Mouse (Mus musculus): ENCODE data around the gene Pes1. TPM values are rescaled to one million over a fixed set of nuclear protein-coding genes. Genes with fewer than 3 reads are reported as not detected.

The Pes1 gene
- polyA plus RNA-seq, 1 experiment from 2014 or later = 78.0 TPM

DNA sequence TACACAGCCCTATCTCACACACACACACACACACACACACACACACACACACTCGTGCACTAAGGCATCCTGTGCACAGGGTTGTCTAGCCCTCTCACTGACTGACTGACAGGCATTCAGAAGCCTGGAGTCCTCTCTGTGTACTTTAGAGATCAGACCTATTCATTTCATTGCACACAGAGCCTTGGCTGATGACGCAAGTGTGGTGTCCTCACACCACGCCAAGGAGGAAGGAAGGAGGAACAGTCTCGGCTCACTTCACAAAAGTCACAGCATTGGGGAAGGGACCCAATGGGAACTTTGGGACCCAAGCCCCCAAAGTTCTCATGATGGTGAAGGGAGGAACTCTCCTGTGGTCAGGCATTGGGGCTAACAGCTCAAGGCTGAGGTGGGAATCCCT, 33.8 kb upstream of the Pes1 start:
- ATAC-seq (ENCODE audit: low read depth) = no peak
- H3K27me3 ChIP-seq (ENCODE audit: control insufficient read depth, insufficient read depth, low read depth, low read length) = no peaks in the 10 kb centered on the region
- no peak overlapping the region for H3K27ac ChIP-seq (ENCODE audit: low read length)
- H3K9ac ChIP-seq (ENCODE audit: low read length) = no peak overlapping the region
- 66% methylated on average over 4 of the region's 4 CpGs for WGBS
- 0 out of 2 replicates have a peak overlapping the region, but pooled peaks have one; percentile 68 for H3K4me2 ChIP-seq (ENCODE audit: low read depth, low read length)
- H3K36me3 ChIP-seq (ENCODE audit: control insufficient read depth, insufficient read depth, low read length) = 0 out of 2 replicates have a peak, but pooled peaks cover 2% of the 10 kb centered on the region
- no peak overlapping the region for H3K4me3 ChIP-seq (ENCODE audit: low read length)
- no peaks in the 10 kb centered on the region for H3K9me3 ChIP-seq (ENCODE audit: control insufficient read depth, low read length)
- H3K4me1 ChIP-seq (replicated peaks; ENCODE audit: control insufficient read depth, insufficient read depth, low read length) = peaks cover 8% of the 10 kb centered on the region; the same call in 1 of the 2 replicates

DNA sequence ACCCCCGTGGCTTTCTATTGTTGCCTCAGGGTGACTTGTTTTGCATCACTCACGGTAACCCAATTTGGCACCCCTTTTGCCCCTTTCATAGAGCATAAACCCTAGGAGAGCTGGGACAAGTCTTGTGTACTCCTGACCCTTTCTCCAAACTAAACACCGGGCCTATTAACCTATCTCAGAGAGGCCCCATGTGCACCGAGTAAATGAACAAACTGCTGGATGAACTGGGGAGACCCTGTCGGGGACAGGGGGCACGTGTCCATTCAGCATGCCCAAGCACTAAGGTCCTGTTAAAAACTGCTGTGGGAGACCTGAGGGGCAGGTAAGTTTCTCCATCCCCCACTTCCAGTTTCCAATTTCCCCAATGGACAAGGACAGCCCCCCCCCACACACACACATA, 32.8 kb upstream of the Pes1 start:
- Histone ChIP-seq H3K9ac (ENCODE audit: low read length) (peak overlapping the region; percentile 62; the same call in 1 of the 2 replicates), H3K27me3 (ENCODE audit: control insufficient read depth, insufficient read depth, low read depth, low read length) (no peaks in the 10 kb centered on the region), H3K9me3 (ENCODE audit: control insufficient read depth, low read length) (no peaks in the 10 kb centered on the region), H3K4me3 (ENCODE audit: low read length) (peak overlapping the region; percentile 56), H3K4me1 (replicated peaks; ENCODE audit: control insufficient read depth, insufficient read depth, low read length) (peaks cover 8% of the 10 kb centered on the region; the same call in 1 of the 2 replicates), H3K4me2 (ENCODE audit: low read depth, low read length) (peak overlapping the region; percentile 68), H3K27ac (ENCODE audit: low read length) (no peak overlapping the region), H3K36me3 (ENCODE audit: control insufficient read depth, insufficient read depth, low read length) (0 out of 2 replicates have a peak, but pooled peaks cover 2% of the 10 kb centered on the region)
- WGBS = 26% methylated on average over 6 of the region's 6 CpGs
- no peak for ATAC-seq (ENCODE audit: low read depth)

GRCm38 (mm10) chr11:3931511-3932211, 32.1 kb upstream of the Pes1 start, which contains the start of gene Tcn2:
Tcn2 (minus strand) TSS chr11:3932159.
- H3K9me3 ChIP-seq (ENCODE audit: control insufficient read depth, low read length) = no peaks in the 10 kb centered on the region
- no peaks in the 10 kb centered on the region for H3K27me3 ChIP-seq (ENCODE audit: control insufficient read depth, insufficient read depth, low read depth, low read length)
- 0 out of 2 replicates have a peak, but pooled peaks cover 2% of the 10 kb centered on the region for H3K36me3 ChIP-seq (ENCODE audit: control insufficient read depth, insufficient read depth, low read length)
- peak within 1 kb of the TSS; percentile 56 for H3K4me3 ChIP-seq (ENCODE audit: low read length)
- peak; percentile 88 for ATAC-seq (ENCODE audit: low read depth)
- peak within 1 kb of the TSS; percentile 52 for H3K27ac ChIP-seq (ENCODE audit: low read length)
- H3K4me1 ChIP-seq (replicated peaks; ENCODE audit: control insufficient read depth, insufficient read depth, low read length) = peaks cover 8% of the 10 kb centered on the region; the same call in 1 of the 2 replicates
- peak within 1 kb of the TSS; percentile 68 for H3K4me2 ChIP-seq (ENCODE audit: low read depth, low read length)
- peak within 1 kb of the TSS; percentile 62 for H3K9ac ChIP-seq (ENCODE audit: low read length)
- 0% methylated on average over 21 of the region's 26 CpGs for WGBS

- 91% methylated on average over 9 of the region's 9 CpGs for WGBS
- no peak overlapping the region for H3K9ac ChIP-seq (ENCODE audit: low read length)
- ATAC-seq (ENCODE audit: low read depth) = no peak
These were observed 30.0 kb upstream of the Pes1 start for GRCm38 (mm10) chr11:3933756-3934285.

GRCm38 (mm10) chr11:3935135-3935534, 28.6 kb upstream of the Pes1 start:
- Histone ChIP-seq H3K4me2 (ENCODE audit: low read depth, low read length) (no peak overlapping the region), H3K27me3 (ENCODE audit: control insufficient read depth, insufficient read depth, low read depth, low read length) (no peaks in the 10 kb centered on the region; the same call in 1 of the 2 replicates), H3K36me3 (ENCODE audit: control insufficient read depth, insufficient read depth, low read length) (no peaks in the 10 kb centered on the region), H3K9ac (ENCODE audit: low read length) (no peak overlapping the region), H3K9me3 (ENCODE audit: control insufficient read depth, low read length) (no peaks in the 10 kb centered on the region), H3K4me1 (replicated peaks; ENCODE audit: control insufficient read depth, insufficient read depth, low read length) (peaks cover 8% of the 10 kb centered on the region; the same call in 1 of the 2 replicates), H3K4me3 (ENCODE audit: low read length) (no peak overlapping the region), H3K27ac (ENCODE audit: low read length) (no peak overlapping the region)
- WGBS = 68% methylated on average over 4 of the region's 4 CpGs
- no peak for ATAC-seq (ENCODE audit: low read depth)

More at GRCm38 (mm10) chr11:3933756-3934285, 30.0 kb upstream of the Pes1 start:
- no peaks in the 10 kb centered on the region for H3K36me3 ChIP-seq (ENCODE audit: control insufficient read depth, insufficient read depth, low read length)
- H3K27ac ChIP-seq (ENCODE audit: low read length) = no peak overlapping the region
- H3K4me2 ChIP-seq (ENCODE audit: low read depth, low read length) = no peak overlapping the region
- no peak overlapping the region for H3K4me3 ChIP-seq (ENCODE audit: low read length)
- H3K9me3 ChIP-seq (ENCODE audit: control insufficient read depth, low read length) = no peaks in the 10 kb centered on the region
- H3K27me3 ChIP-seq (ENCODE audit: control insufficient read depth, insufficient read depth, low read depth, low read length) = no peaks in the 10 kb centered on the region; the same call in 1 of the 2 replicates
- peaks cover 8% of the 10 kb centered on the region; the same call in 1 of the 2 replicates for H3K4me1 ChIP-seq (replicated peaks; ENCODE audit: control insufficient read depth, insufficient read depth, low read length)

- Histone ChIP-seq H3K9ac (ENCODE audit: low read length) (no peak overlapping the region), H3K9me3 (ENCODE audit: control insufficient read depth, low read length) (no peaks in the 10 kb centered on the region)
- 79% methylated on average over 3 of the region's 3 CpGs for WGBS
These were observed 27.5 kb upstream of the Pes1 start for GRCm38 (mm10) chr11:3936318-3936717.

DNA sequence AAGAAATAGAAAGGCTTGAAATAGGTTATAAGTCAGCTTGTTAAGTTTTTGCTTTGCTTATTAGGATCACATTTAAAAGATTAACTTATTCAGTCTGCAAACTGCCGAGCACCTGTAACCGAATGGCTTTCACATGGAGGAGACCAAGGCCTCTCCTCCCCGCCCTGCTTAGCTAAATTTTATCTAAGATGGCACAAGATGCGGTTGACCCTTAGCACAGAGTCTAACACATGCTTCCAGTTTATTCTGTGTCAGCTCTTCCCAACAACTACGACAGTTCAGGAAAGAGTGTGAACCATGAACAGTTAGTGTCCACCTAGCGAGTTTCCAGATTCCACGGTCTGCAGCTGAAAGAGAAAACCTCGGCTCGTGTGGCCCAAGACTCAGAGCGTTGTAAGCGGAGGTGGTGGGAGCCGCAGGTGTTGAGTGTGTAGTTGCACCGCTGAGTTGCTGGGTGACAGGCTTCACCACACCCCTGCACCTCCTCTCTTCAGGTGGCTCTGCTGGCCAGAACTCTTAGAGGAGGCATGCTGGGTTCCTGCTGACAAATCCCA, 26.4 kb upstream of the Pes1 start:
- no peak for ATAC-seq (ENCODE audit: low read depth)

More at GRCm38 (mm10) chr11:3936318-3936717, 27.5 kb upstream of the Pes1 start:
- Histone ChIP-seq H3K27ac (ENCODE audit: low read length) (no peak overlapping the region), H3K27me3 (ENCODE audit: control insufficient read depth, insufficient read depth, low read depth, low read length) (no peaks in the 10 kb centered on the region; the same call in 1 of the 2 replicates), H3K4me2 (ENCODE audit: low read depth, low read length) (no peak overlapping the region), H3K4me1 (replicated peaks; ENCODE audit: control insufficient read depth, insufficient read depth, low read length) (peaks cover 2% of the 10 kb centered on the region; the same call in 1 of the 2 replicates), H3K36me3 (ENCODE audit: control insufficient read depth, insufficient read depth, low read length) (no peaks in the 10 kb centered on the region), H3K4me3 (ENCODE audit: low read length) (no peak overlapping the region)
- no peak for ATAC-seq (ENCODE audit: low read depth)

GRCm38 (mm10) chr11:3941371-3941770, 22.4 kb upstream of the Pes1 start:
- no peak for ATAC-seq (ENCODE audit: low read depth)
- no peak overlapping the region for H3K4me2 ChIP-seq (ENCODE audit: low read depth, low read length)
- WGBS = 75% methylated on average over 7 of the region's 7 CpGs

More for the DNA sequence above, 26.4 kb upstream of the Pes1 start:
- Histone ChIP-seq H3K9ac (ENCODE audit: low read length) (no peak overlapping the region), H3K36me3 (ENCODE audit: control insufficient read depth, insufficient read depth, low read length) (no peaks in the 10 kb centered on the region), H3K4me2 (ENCODE audit: low read depth, low read length) (no peak overlapping the region), H3K27ac (ENCODE audit: low read length) (no peak overlapping the region), H3K4me1 (replicated peaks; ENCODE audit: control insufficient read depth, insufficient read depth, low read length) (no peaks in the 10 kb centered on the region), H3K4me3 (ENCODE audit: low read length) (no peak overlapping the region), H3K9me3 (ENCODE audit: control insufficient read depth, low read length) (no peaks in the 10 kb centered on the region), H3K27me3 (ENCODE audit: control insufficient read depth, insufficient read depth, low read depth, low read length) (no peaks in the 10 kb centered on the region; the same call in 1 of the 2 replicates)
- WGBS = 65% methylated on average over 13 of the region's 13 CpGs

GRCm38 (mm10) chr11:3946386-3946785, 17.4 kb upstream of the Pes1 start:
- Histone ChIP-seq H3K9ac (ENCODE audit: low read length) (no peak overlapping the region), H3K4me2 (ENCODE audit: low read depth, low read length) (no peak overlapping the region), H3K27me3 (ENCODE audit: control insufficient read depth, insufficient read depth, low read depth, low read length) (no peaks in the 10 kb centered on the region; the same call in 1 of the 2 replicates), H3K4me3 (ENCODE audit: low read length) (no peak overlapping the region), H3K9me3 (ENCODE audit: control insufficient read depth, low read length) (no peaks in the 10 kb centered on the region), H3K4me1 (replicated peaks; ENCODE audit: control insufficient read depth, insufficient read depth, low read length) (no peaks in the 10 kb centered on the region), H3K27ac (ENCODE audit: low read length) (no peak overlapping the region), H3K36me3 (ENCODE audit: control insufficient read depth, insufficient read depth, low read length) (no peaks in the 10 kb centered on the region)
- no peak for ATAC-seq (ENCODE audit: low read depth)
- 30% methylated on average over 1 of the region's 1 CpGs for WGBS

More at GRCm38 (mm10) chr11:3941371-3941770, 22.4 kb upstream of the Pes1 start:
- Histone ChIP-seq H3K4me1 (replicated peaks; ENCODE audit: control insufficient read depth, insufficient read depth, low read length) (no peaks in the 10 kb centered on the region), H3K4me3 (ENCODE audit: low read length) (no peak overlapping the region), H3K36me3 (ENCODE audit: control insufficient read depth, insufficient read depth, low read length) (no peaks in the 10 kb centered on the region), H3K27ac (ENCODE audit: low read length) (no peak overlapping the region), H3K27me3 (ENCODE audit: control insufficient read depth, insufficient read depth, low read depth, low read length) (no peaks in the 10 kb centered on the region; the same call in 1 of the 2 replicates), H3K9me3 (ENCODE audit: control insufficient read depth, low read length) (no peaks in the 10 kb centered on the region), H3K9ac (ENCODE audit: low read length) (no peak overlapping the region)

All from lung, embryonic 16.5 days (tissue).